Mouse (Mus musculus): ENCODE results near the gene Babam1.

GRCm38 (mm10) chr8:71370711-71371235 lies 25.9 kb upstream of the Babam1 start:
- TF ChIP-seq CTCF (IDR thresholded peaks at IDR 0.05; ENCODE audit: control insufficient read depth, insufficient read depth, insufficient read length) (no peak), CEBPB (IDR thresholded peaks at IDR 0.05; ENCODE audit: low read depth) (no peak), MYOD1 (IDR thresholded peaks at IDR 0.05; ENCODE audit: control insufficient read depth, insufficient read length, low read depth) (no peak), USF1 (IDR thresholded peaks at IDR 0.05; ENCODE audit: low read depth) (no peak), MAX (IDR thresholded peaks at IDR 0.05) (no peak), MYOG (IDR thresholded peaks at IDR 0.05; ENCODE audit: control insufficient read depth, extremely low read depth, insufficient read length) (no peak), FOSL1 (IDR thresholded peaks at IDR 0.05; ENCODE audit: insufficient read depth, low read length, poor library complexity, severe bottlenecking) (no peak)
